Mouse (Mus musculus) urinary bladder, postnatal 10 days (tissue): Measurements from ENCODE around the gene Taf3.
A peak's percentile ranks its signal among the peaks of the same experiment; 100 is the strongest.

Experiments
- DNase-seq: peaks from one replicate; pipeline ENCODE4 v3.0.0; 2022; ENCODE audit warnings: low spot score

Gene Taf3

DNA sequence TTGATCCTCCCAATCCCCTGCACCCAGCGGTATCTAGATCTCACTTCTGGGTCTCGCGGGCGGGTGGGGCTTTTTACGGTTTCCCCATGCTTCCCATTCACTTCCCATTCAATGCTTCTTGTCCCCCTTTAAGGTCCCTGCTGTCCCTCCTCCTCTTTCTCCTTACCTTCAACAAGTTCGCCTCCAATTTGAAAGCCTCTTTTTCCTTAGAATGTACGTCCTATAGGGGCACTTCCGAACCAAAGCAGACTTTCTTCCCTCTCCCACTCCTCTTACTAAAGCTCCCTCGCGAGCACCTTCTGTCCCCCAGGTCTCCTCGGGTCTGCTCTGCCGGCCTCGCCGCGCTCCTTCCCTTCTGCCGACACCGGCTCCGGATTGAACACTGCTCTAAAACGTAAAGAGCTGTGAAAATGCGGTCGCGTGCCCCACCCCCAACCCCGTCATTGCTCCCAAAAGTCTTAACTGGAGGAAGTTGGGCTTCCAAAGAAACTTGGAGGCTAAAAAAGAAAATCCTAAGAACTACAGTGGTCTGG lies 158.7 kb downstream of the Taf3 start, which contains the start of gene Gata3:
Gene Gata3, minus strand, starts transcription at position 384 of the 533 bp plus-strand sequence.
- no peak for DNase-seq

DNA sequence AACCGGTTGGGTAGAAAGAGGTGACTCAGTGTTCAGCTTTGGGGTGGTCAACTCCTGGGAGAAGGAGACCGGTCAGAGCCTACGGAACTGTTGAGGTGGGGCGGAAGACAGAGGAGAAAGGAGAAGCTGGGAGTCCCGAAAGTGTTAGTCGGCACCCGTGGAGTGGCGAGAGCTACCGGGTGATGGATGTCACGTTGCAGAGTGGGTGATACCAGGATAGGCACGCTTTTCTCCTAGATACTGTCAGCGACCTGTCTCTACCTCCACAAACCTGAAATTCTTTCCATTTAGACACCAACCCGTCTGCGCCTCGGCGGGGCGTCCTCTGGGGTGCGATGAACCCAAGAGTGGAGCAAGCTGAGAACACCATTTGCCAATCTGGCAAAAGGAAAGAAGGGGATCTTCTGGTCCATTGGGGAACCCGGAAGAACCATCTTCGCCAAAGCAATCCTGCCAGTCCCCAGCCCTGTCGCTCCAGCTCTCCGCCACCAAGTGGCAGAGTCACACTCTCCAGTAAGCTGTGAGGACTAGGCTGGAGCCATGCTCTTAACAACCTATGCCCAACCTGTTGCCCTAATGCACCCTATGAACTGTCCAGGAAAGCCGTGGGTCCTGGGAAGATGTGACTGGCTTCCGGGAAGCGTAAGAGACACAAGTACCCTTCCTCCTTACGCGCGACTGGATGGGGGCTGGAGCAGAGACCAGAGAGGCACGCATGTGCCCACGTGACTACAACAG lies 159.3 kb downstream of the Taf3 start, which contains the start of gene 9230102O04Rik:
Gene 9230102O04Rik, minus strand, starts transcription at position 628 of the 738 bp plus-strand sequence.
- no peak for DNase-seq

DNA sequence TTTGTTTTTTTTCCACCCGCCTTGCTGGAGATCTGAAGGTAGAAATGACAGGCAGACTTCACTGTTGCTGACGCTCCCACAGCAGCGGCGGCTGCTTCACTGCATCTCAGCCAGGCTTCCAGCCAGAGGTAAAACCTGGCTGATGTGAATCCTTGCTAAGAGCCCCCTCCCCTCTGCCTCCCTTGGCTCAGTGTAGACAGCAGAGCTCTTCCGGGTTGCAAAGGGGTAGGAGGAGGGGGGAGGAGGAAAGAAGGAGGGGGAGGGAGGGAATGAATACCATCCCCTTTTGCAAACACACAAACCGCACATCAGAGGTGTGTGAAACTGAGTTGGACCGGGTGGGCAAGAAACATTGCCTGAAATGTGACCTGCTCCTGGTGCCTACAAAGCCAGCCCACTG lies 160.8 kb downstream of the Taf3 start:
- no peak for DNase-seq

DNA sequence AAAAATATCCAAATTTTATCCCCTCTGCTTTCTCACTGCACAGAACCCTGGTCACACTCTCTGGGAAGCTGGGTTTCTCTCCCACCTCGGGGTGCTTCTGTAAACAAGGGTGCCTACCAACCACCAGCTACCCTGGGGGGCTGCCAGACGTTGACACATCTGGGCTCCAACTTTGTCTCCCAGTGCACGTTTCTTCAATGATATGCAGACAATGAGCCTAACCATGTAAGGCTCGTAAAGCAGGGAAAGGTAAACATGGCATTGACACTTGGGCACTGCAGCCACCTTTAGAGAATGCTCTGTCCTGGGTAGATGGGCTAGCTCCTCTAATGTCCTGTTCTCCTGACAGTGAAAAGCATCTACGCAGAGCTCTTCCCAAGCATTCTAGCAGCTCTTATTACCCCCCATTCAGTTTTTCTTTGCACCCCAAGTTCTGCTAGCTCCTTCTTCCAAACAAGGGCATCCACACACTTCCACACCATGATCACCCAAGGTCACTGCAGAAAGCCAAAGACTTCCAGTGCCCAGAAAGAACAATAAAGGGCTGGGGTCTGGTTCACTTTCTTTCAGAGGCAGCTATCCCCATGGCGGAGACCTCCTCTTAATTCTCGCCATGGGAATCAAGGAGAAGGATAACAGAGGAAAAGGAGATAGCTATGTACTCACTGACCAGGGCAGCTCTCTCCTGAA lies 161.3 kb downstream of the Taf3 start:
- DNase-seq, result no peak

DNA sequence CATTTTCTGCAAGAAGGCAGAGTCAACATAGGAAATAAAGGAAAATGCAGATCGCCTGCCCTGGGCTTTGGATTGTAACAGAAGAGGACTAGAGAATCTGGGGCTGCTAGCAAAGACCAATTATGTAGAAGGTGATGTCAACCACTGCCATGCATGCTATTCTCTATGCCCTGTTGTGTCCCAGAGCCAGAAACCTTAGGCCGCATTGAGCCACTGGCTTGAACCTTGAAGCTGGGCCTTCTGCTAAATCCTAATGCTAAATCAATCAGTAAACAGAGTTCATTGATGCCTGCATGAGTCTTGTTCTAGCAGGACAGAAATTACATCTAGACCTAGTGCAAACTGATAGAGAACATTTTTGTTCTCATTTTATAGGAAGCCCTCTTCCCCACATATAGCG lies 162.4 kb downstream of the Taf3 start:
- DNase-seq, result no peak

DNA sequence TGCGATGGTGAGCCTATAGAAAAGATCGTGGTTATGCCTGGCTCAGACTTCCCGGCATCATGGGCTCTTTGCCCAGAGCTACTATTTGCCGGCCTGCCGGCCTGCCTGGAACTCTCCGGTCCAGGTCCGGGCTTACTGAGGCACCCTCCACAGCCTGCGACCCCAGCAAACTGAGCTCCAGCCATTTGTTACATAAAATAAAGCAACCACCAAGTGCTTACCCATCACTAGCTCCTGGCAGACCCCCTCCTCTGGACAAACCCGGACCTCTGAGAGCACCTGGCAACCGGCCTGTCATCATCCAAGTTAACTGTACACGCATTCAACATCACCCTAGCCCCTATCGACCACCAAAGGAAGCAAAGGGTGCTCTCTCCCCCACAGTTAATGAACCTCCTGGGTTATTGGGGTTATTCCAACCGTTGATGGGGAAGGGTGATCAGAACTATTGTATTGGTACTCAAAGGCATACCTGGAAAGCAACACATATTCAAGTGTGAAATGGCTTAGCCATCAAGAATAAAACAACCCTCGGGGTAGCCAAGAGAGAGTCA lies 163.1 kb downstream of the Taf3 start:
- no peak for DNase-seq

DNA sequence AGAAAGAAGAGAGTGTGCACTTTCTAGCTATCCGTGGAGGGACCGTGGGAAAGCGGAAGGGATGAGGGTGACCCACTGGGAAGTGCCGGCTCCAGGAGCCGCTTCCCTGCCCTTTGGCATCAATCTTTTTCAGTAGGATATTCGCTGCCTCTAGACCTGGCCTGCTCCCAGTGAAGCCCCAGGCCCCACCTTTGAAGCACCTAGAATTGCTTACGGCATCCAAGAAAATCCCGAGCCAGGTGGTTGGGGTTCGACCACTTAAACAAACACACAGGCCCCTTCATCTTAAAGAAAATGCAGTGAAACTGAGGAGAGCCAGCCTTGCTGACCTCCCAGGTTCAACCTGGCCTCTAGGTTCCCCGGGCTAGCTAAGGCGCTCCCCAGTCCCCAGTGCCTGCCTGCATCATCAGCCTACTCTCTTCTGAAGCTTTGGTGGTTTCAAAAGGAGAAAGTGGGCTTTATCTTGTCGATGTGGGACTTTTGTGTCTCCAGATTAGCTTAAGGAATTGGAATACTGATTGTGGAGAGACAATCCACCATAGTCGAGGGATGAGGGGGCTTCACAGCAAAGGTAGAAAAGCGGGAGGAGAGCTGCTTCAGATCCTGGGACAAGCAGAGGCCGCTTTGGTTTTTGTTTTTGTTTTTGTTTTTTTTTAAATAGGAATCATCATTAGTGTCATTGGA lies 163.7 kb downstream of the Taf3 start:
- DNase-seq, result no peak

DNA sequence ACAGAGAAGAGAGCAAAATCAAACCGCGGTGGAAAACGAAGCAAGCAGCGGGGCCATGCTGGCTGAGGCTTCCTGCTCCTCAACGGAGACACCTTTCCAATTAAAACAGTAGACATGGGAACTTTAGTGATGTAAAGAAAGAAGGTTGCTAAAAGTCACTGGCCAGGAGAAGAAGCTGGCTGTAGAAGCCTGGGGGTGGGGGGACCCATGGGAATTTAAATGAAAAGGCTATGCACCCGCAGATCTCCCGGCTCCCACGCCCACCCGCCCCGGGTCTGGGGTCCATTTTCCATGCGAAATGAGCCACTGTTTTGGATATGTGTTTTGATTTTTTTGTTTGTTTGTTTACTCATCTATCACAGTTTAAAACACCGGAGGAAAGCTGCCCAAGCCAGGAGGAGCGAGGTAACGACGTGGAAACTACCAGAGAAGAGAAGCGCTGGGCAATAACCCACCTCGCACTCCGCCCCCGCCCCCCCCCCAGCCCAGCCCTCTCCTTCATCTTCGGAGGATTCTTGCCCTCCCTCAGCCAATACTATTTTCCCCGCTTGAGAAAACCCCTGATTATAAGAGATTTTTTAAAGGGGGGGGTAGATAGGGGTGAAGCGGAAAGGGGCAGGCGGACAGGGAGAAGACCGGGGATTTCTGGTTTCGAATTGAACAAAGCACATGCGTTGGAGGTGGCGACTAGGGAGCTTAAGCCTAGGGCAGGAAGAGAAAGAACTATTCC lies 164.4 kb downstream of the Taf3 start:
- DNase-seq, result no peak

DNA sequence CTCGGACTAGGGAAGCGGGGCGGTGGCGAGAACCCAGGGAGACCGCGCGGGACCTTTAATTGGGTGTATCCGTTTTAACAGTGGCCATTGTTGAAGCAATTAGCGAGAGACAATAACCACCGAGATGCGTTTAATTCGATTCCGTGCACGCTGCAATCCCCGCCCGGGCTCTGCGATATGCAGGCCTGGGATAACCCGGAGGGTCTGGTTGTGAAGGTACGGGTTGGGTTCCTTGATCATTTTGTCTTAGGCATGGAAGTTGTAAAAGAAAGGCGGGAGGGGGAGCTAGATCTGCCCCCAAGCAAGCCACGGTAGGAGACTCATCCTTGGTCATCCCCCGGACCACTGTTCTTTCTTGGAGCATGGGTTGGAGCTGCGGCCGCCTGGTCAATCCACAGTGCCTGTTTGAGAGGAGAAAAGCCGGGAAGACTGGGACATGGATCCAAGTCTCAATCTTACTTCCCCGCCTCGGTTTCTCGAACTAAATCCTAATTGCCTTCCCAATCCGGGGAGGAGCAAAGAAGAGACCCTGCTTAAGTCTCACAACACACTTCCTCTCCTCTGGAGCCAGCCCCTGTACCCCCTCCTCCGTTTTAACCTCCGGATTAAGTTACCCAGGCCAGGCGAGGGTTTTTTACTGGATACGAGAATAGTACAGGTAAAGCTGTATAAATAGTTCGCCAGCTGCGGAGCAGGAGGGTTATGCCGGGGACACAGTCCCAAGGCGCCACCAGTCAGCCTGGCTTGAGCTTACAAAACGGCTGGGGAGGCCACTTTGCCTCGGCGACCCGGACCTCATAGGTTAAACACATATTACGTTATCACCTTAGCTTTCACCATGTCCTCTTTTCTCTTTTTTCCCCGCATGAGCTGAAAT lies 165.2 kb downstream of the Taf3 start:
- DNase-seq, result no peak

DNA sequence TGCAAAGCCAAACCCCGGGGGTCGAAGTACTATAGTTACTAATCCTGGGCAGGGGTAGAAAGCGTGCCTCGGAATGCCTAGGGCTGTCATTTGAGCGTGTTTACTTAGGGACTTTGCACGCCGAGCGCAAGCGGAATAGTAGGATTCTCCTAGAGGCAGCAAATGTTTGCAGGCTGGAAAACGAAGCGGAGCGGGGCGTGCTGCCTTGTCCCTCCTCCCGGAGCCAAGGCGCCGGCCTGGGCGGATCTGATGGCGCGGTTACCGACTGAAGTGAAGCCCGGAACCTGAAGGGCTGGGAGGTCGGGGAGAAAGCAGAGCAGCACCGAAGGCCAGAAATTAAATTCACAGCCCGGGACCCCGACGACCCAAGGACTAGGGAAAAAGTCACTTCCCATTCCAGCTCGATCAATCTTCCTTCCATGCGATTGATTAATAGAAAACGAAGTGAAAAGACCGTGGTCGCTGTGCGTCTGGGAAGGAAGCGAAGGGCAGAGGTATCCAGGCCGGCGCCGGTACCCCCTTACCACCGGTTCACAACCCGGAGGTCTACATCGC lies 165.9 kb downstream of the Taf3 start:
- DNase-seq, result no peak

DNA sequence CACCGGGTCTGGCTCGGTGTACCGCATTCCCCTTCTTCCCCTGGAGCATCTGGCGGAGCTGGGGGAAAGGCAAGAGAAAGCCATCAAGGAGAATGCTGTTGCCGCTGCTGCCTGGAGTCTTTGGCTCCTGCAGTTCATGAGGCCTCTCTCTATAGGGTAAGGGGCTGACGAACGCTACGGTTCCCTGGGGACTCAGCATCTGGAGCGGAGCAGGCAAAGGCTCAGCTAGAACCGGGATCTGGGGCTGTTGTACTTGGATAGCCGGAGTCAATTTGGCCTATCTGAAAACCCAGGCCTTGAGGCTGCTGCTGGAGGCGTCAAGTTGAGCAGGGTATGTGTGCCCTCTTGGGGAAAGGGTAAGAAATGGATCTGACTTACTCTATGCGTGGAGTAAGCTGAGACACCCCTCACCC lies 166.8 kb downstream of the Taf3 start:
- DNase-seq, result no peak

DNA sequence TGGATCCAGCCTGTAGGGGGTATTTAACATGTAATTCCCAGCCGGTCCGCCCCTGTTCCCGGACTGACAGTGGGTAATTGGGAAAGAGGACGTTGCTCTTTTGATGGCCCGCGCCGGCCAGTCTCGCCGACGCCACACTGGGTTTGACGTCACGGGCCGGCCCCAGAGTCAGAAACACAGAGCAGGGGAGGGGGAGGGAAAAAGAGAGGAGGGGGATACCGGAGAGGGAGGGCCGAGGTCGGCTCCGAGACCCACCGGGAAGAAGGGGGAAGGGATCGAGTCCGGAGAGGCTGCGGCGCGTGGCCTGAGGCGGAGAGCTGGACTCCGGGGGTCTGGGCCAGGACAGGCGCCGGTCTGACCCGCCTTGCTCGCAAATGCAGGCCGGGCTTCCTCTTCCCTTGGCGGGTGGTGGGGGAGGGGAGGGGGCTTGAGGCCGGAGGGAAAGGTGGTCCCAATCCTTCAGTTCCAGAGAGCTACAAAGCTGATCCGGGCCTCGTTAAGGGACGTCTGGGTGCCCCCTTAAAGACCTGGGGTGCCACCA lies 167.3 kb downstream of the Taf3 start, which contains the start of gene 4930412O13Rik:
Gene 4930412O13Rik, plus strand, starts transcription at position 202 of the 541 bp plus-strand sequence.
- no peak for DNase-seq

DNA sequence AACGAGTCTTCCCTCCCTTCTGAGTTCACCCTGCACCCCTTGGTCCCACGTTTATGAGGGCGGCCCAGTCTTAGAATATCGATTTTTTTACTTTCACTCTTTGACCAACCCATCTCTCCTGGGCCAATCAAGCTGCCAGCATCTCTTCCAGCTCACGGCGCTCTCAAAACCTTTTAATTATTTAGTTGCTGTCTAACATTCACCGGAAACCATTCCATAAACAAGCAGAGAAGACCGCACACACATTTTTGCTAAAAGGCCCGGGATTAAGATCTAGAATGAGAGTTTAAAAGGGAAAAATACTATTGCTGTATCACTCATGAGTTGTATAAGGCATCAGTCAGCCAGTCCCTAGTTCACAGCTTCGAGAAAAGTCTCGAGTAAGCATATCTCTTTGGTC lies 168.1 kb downstream of the Taf3 start:
- no peak for DNase-seq

DNA sequence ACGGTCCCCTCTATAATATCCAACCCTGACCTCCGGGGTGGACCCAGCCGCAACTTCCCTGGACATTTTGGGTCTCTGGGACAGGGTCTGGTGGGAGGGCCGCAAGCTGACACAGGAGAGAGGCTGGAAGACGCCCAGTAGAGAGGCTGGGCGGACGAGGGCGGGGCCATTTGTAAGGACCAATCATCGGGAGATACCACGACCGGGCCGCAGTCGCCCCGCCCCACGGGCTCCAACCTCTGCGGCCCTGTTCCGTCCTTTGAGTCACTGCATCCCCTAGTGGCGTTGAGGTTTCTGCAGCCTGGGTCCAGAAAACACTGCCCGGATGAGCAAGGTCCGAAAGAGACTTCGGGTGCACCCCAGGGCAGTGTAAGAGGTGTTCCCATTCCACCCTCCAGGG lies 168.9 kb downstream of the Taf3 start:
- DNase-seq, result peak; percentile 77

DNA sequence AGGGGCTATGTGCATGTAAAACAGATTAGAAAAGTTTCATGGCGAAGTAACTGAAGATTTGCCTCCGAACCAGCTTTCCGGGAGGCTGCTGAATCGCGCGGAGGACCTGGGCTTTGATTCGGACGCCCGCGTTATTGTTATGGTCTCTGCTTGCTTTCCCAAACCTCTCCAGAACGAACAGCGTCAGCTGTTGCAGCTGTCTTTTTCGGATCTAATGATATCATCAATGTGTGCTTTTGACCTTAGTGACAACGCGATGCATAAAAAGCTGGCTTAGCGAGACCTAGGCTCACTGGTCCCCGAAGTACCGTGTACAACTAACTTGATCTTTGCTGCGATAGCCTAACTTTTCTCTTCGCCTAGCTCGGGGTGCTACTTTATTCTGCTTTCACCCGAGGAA lies 169.3 kb downstream of the Taf3 start:
- DNase-seq, result no peak

DNA sequence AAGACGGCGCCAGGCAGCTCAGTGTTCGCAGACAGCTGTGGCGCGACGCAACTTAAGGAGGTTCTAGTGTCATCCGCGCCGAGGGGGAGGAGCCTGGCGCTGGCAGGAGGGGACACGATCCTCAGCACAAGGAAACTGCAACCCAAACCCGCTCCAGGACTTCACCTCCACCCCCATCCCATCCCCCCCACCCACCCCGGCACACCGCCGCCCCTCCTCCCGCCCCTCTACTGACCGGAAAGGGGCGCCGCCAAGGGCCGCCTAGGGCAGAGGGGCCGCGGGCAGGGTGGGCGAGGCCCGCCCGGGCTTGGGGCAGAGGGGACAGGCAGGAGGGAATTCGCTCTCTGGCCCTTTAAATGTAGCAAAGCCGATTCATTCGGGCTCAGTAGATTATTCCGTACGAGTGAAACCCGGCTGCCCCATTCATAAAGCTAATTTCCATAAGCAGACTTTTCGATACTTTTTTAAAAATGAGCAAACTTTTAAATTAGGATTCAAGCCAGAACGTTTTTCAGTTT lies 169.8 kb downstream of the Taf3 start:
- DNase-seq, result no peak

DNA sequence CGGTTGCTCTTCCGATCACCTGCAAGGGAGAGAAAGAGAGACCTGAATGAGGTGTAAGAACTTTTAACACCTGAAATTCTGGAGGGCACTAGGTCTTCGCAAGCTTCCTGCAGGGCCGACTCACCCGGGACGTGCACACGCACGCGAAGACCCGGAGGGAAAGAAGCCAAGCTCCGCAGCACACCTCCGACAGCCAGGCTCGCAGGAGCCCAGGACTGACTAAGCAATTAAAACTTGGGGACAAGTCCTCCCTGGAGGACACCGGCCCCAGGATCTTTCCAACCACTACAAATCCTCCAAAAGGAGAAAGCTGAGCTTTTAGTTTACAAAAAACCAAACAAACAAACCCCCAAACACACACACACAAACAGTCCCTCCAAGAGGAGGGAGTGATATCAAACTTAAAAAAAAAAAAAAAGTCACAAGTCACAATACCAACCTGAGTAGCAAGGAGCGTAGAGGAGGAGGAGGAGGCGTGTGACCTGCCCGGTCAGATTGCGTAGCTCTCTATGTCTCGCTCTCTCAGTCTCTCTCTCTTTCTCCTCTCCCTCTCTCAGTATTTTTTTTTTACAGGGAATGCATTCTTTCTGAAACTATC lies 170.3 kb downstream of the Taf3 start:
- no peak for DNase-seq

DNA sequence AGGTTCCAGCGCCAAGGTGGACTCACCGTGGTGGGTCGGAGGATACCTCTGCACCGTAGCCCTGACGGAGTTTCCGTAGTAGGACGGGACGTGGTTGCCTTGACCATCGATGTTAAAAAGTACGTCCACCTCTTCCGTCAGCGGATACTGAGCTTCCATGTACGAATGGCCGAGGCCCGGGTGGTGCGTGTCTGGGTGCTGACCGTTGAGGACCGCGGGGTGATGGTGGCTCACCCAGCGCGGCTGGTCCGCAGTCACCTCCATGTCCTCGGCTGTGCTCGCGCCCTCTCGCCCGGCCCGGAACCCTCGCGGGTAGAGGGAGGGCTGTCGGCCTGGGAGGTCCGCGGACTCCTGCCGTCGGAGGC lies 171.1 kb downstream of the Taf3 start:
- no peak for DNase-seq

DNA sequence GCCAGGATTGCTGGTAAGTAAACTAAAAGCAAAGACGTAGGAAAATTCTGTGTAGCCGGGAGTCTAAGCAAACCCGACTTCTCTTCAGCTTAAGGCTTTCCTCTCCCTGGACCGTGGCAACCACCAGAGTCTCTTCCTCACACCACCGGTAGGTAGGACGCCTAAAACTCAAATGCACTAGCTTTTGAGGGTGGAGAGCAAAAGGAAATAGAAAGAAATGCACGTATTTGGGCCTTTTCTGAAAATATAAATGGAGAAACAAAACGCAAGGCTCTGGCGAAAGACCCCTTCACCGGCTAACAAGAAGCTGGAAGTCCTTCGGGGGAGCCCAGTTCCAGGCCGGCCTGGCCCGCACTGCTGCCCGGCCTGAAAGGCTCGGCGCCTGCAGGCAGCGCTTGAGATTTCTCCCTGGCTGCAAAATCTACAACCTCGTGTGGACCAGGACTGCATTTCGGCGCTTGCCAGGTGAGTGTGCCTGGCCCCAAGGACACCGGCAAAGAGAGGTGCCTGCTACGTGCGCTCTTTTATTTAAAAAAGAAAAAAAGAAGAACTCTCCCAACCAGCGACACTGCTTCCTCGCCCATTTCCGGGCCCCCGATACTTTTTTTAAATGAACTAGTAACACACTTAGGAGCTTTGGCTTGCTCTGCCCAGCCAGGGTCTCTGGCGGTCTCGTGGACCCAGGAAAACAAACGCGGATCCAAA lies 171.6 kb downstream of the Taf3 start:
- no peak for DNase-seq
